Mouse (Mus musculus) cortical plate, adult 2 months (tissue): Measurements from ENCODE around the gene Tiam1.

Source experiments
- CTCF ChIP-seq: fragments of 200-500 bp; IDR thresholded peaks from 2 replicates; pipeline ENCODE4 v1.5.1; 2011; ENCODE audit warnings: mild to moderate bottlenecking, control low read depth, low read length; ENCODE audit not compliant: insufficient read depth; ENCODE audit errors: extremely low read depth
- POLR2A ChIP-seq: fragments of 200-500 bp; IDR thresholded peaks from 2 replicates; pipeline ENCODE4 v1.6.1; 2011; ENCODE audit warnings: mild to moderate bottlenecking, low read length, control low read depth; ENCODE audit not compliant: insufficient read depth; ENCODE audit errors: extremely low read depth

DNA sequence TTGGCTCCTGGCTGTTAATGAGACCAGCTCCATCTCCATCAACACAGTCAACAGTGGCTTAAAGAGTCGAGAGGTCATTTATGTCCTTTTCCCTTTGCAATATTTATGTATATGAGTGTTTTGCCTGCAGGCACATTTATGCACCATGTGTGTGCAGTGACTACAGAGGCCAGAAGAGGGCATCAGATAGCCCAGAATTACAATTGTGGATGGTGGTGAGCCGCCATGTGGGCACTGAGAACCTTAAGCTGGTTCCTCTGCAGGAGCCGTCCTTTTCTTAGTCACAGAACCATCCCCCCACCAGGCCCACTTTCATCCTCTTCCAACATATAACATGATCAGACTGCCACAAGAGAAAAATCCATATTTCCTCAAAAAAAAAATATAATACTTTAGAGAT lies 295.4 kb downstream of the Tiam1 start:
- TF ChIP-seq POLR2A (no peak), CTCF (no peak)
